9 mouse cellular contexts compared by ENCODE assay signal in the genomic region with DNA sequence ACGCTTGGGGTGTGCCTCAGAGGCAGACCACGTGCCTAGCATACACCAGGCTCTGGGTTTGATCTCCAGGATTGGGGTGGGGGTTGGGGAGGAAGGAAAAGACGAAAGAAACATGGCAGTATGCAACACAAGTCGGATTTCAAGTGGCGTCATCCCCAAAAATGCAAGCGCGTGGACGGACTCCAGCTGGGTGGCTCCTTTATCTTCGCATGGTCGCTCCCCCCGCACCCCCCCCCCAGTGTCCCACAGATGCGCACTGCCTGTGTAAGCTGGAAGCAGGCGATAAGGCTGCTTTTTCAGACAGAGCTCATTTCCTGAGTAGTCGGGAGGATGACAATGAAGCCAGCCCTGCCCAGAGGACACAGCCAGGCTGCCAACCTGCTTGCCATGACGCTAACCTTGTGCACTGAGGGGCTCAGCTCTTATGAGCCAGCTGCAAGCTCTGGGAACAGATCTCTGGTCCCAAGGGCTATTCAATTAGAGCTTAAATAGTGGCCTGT. TPM values are rescaled to one million over a fixed set of nuclear protein-coding genes. Genes with fewer than 3 reads are reported as not detected.
DNase-seq lines count a peak whose midpoint lies in the region; ATAC-seq and TF ChIP-seq lines count a peak whose summit lies in the region.
"Had no signal": no experiment of that assay in that cellular context is flagged by ENCODE, and none has a peak within 500 bp of the region (broad histone marks: within the 10 kb centered on the region; RNA-seq: fewer than 3 reads in every experiment).

No protein-coding gene starts in this region.

- peaks cover 42% of the 10 kb centered on the region for H3K4me1 ChIP-seq in spleen, adult 2 months (ENCODE audit: control insufficient read depth, insufficient read depth, insufficient read length)
- peaks cover 55% of the 10 kb centered on the region for H3K4me1 ChIP-seq in heart, embryonic 11.5 days (ENCODE audit: control insufficient read depth, insufficient read depth, low read length)
- H3K4me1 ChIP-seq in midbrain, embryonic 16.5 days (ENCODE audit: control insufficient read depth, insufficient read depth, low read length) = peaks cover 56% of the 10 kb centered on the region

- no peaks in the 10 kb centered on the region for H3K27me3 ChIP-seq in spleen, adult 2 months (ENCODE audit: control insufficient read depth, insufficient read depth, low read length)
- H3K27me3 ChIP-seq in heart, embryonic 11.5 days (ENCODE audit: control insufficient read depth, insufficient read depth, low read length) = no peaks in the 10 kb centered on the region
- no peaks in the 10 kb centered on the region for H3K27me3 ChIP-seq in midbrain, embryonic 16.5 days (ENCODE audit: control insufficient read depth, insufficient read depth, low read depth, low read length)
- H3K27me3 ChIP-seq: Patski had no signal

- peak; percentile 22; the same call in 1 of the 2 replicates for ATAC-seq in heart, embryonic 11.5 days (replicated peaks; ENCODE audit: insufficient number of reproducible peaks, low FRiP score, low TSS enrichment)
- no peak for ATAC-seq in midbrain, embryonic 16.5 days
- ATAC-seq: Patski had no signal

- no peak for TF ChIP-seq CTCF in spleen, adult 2 months (IDR thresholded peaks at IDR 0.05; ENCODE audit: extremely low read depth, insufficient read depth, insufficient read length, insufficient replicate concordance)

- H3K9me3 ChIP-seq in heart, embryonic 11.5 days (replicated peaks; ENCODE audit: control insufficient read depth, low read length) = no peaks in the 10 kb centered on the region
- no peaks in the 10 kb centered on the region for H3K9me3 ChIP-seq in midbrain, embryonic 16.5 days (replicated peaks; ENCODE audit: control insufficient read depth, low read length, poor library complexity, severe bottlenecking)

- H3K4me2 ChIP-seq in heart, embryonic 11.5 days = peak overlapping the region; percentile 36
- H3K4me2 ChIP-seq in midbrain, embryonic 16.5 days (ENCODE audit: low read length) = peak overlapping the region; percentile 98

- DNase-seq in spleen, adult 2 months (ENCODE audit: low read depth in 1 of 2, low spot score in 2 of 2) = no peak
- DNase-seq in spleen, postnatal 14 days (ENCODE audit: low spot score in 2 of 2) = no peak
- DNase-seq in kidney, postnatal 25 days = peak; percentile 45 to 72
- DNase-seq in right cerebral cortex, postnatal 36 days (ENCODE audit: low spot score in 2 of 2) = no peak
- no peak for DNase-seq in cerebellum, adult 11-12 months
- DNase-seq in layer of hippocampus, postnatal 14 days (ENCODE audit: low spot score in 2 of 2) = no peak

- no peak overlapping the region for H3K4me3 ChIP-seq in spleen, adult 2 months (ENCODE audit: extremely low read depth, insufficient read depth, insufficient read length)
- H3K4me3 ChIP-seq in heart, embryonic 11.5 days (ENCODE audit: low read depth, low read length) = 0 out of 2 replicates have a peak overlapping the region, but pooled peaks have one; percentile 1
- H3K4me3 ChIP-seq in midbrain, embryonic 16.5 days (ENCODE audit: low read depth, low read length) = no peak overlapping the region

- 61% methylated on average over 15 of the region's 15 CpGs for WGBS in spleen, adult 2 months
- WGBS in heart, embryonic 11.5 days (ENCODE audit: insufficient replicate concordance) = 53% methylated on average over 15 of the region's 15 CpGs
- WGBS in midbrain, embryonic 16.5 days = 54% methylated on average over 15 of the region's 15 CpGs

- H3K9ac ChIP-seq in heart, embryonic 11.5 days (ENCODE audit: low read depth, low read length) = peak overlapping the region; percentile 7; the same call in 1 of the 2 replicates
- H3K9ac ChIP-seq in midbrain, embryonic 16.5 days (ENCODE audit: low read depth, low read length) = no peak overlapping the region

- no peak for TF ChIP-seq POLR2A in spleen, adult 2 months (IDR thresholded peaks at IDR 0.05; ENCODE audit: low read depth, low read length)

- H3K27ac ChIP-seq in spleen, adult 2 months (ENCODE audit: insufficient read depth, low read length) = peak overlapping the region; percentile 44; the same call in 1 of the 2 replicates
- peak overlapping the region; percentile 74 for H3K27ac ChIP-seq in heart, embryonic 11.5 days (ENCODE audit: low read depth, low read length)
- H3K27ac ChIP-seq in midbrain, embryonic 16.5 days (ENCODE audit: low read length) = 0 out of 2 replicates have a peak overlapping the region, but pooled peaks have one; percentile 3

- 0 out of 2 replicates have a peak, but pooled peaks cover 4% of the 10 kb centered on the region for H3K36me3 ChIP-seq in spleen, adult 2 months (ENCODE audit: control insufficient read depth, insufficient read depth, low read length)
- no peaks in the 10 kb centered on the region; the same call in 1 of the 2 replicates for H3K36me3 ChIP-seq in heart, embryonic 11.5 days (ENCODE audit: control insufficient read depth, insufficient read depth, low read length)
- H3K36me3 ChIP-seq in midbrain, embryonic 16.5 days (ENCODE audit: control insufficient read depth, insufficient read depth, low read length) = no peaks in the 10 kb centered on the region; the same call in 1 of the 2 replicates

RNA-seq across cellular contexts. Expression of a gene that starts 4.1 kb away (rescaled TPM):
- 95.1 and 118 TPM in 2 replicates for polyA plus RNA-seq in spleen, adult 2 months (2012; rRNA removed)
- polyA plus RNA-seq in heart, embryonic 11.5 days (2014; fragmentation: Nextera tagmentation; extraction: Ambion mirVana) = 26.7 and 28.8 TPM in 2 replicates
- polyA plus RNA-seq in midbrain, embryonic 16.5 days (2015; fragmentation: Nextera tagmentation; extraction: Ambion mirVana) = 56.0 and 61.5 TPM in 2 replicates
- 100 to 1,000 TPM; 357 to 365 TPM for total RNA-seq in layer of hippocampus, postnatal 14 days (2021)

RNA-seq across cellular contexts. Expression of a gene that starts 37.6 kb away (rescaled TPM):
- 165 and 240 TPM in 2 replicates for polyA plus RNA-seq in spleen, adult 2 months (2012; rRNA removed)
- 2.8 and 3.3 TPM in 2 replicates for polyA plus RNA-seq in heart, embryonic 11.5 days (2014; fragmentation: Nextera tagmentation; extraction: Ambion mirVana)
- 18.4 and 23.1 TPM in 2 replicates for polyA plus RNA-seq in midbrain, embryonic 16.5 days (2015; fragmentation: Nextera tagmentation; extraction: Ambion mirVana)
- 10 to 100 TPM; 35.8 to 39.7 TPM for total RNA-seq in layer of hippocampus, postnatal 14 days (2021)

RNA-seq across cellular contexts. Expression of a gene that starts 57.4 kb away (rescaled TPM):
- 12.2 and 12.5 TPM in 2 replicates for polyA plus RNA-seq in spleen, adult 2 months (2012; rRNA removed)
- polyA plus RNA-seq in heart, embryonic 11.5 days (2014; fragmentation: Nextera tagmentation; extraction: Ambion mirVana) = 8.1 and 10.7 TPM in 2 replicates
- polyA plus RNA-seq in midbrain, embryonic 16.5 days (2015; fragmentation: Nextera tagmentation; extraction: Ambion mirVana) = 30.5 and 31.5 TPM in 2 replicates
- total RNA-seq in layer of hippocampus, postnatal 14 days (2021) = 10 to 100 TPM; 43.3 to 53.8 TPM

Comparison
In these comparisons a context has a peak if more than half of its experiments do, and no peak if none do; other contexts are left out.
1. DNase-seq: peak in kidney, postnatal 25 days (2 of 2); none in spleen, adult 2 months (0 of 2), spleen, postnatal 14 days (0 of 2), right cerebral cortex, postnatal 36 days (0 of 2), cerebellum, adult 11-12 months (single experiment) and layer of hippocampus, postnatal 14 days (0 of 2).
2. H3K27ac ChIP-seq: peak in every context shown above with its lines; median percentile 74 in heart, embryonic 11.5 days; 44 in spleen, adult 2 months; 3 in midbrain, embryonic 16.5 days.